Mouse (Mus musculus) megakaryocyte, embryonic 14.5 days (primary cell): ENCODE results near the gene Ttc3. TPM values are rescaled to one million over a fixed set of nuclear protein-coding genes. Genes with fewer than 3 reads are reported as not detected.
A peak's percentile ranks its signal among the peaks of the same experiment; 100 is the strongest.

Experiments
- H3K27me3 ChIP-seq: replicated peaks from 2 replicates; pipeline ENCODE3; 2012; ENCODE audit warnings: inconsistent platforms
- H3K36me3 ChIP-seq: replicated peaks from 2 replicates; pipeline ENCODE3; 2012; ENCODE audit warnings: low read length, inconsistent platforms, mixed read lengths
- H3K4me1 ChIP-seq: 2 replicates; pipeline ENCODE4 v1.6.1; 2012; ENCODE audit warnings: inconsistent platforms
- H3K4me3 ChIP-seq: replicated peaks from 2 replicates; pipeline ENCODE3; 2012; ENCODE audit warnings: moderate library complexity, mild to moderate bottlenecking, inconsistent platforms
- H3K9me3 ChIP-seq: 2 replicates; pipeline ENCODE4 v1.6.1; 2012; ENCODE audit warnings: inconsistent platforms
- FLI1 ChIP-seq: IDR thresholded peaks from 2 replicates; pipeline ENCODE4 v1.6.1; 2012; ENCODE audit warnings: low read length, inconsistent platforms, mixed read lengths
- GATA1 ChIP-seq: IDR thresholded peaks from 3 replicates; pipeline ENCODE4 v1.6.1; 2012; ENCODE audit warnings: mixed read lengths, low read length, inconsistent platforms, borderline replicate concordance
- polyA plus RNA-seq: library from polyadenylated mRNA; stranded (reverse); fragments of >175 nt; gene quantifications from 2 replicates; pipeline ENCODE4 v1.2.3, GENCODE M21; 2012; ENCODE audit warnings: low replicate concordance; ENCODE audit not compliant: insufficient read depth

Gene Ttc3
- 1.5 and 2.1 TPM in 2 replicates for polyA plus RNA-seq

GRCm38 (mm10) chr16:94370173-94370914, at the start of gene Ttc3:
Gene Ttc3, plus strand, starts transcription at chr16:94370618.
- peaks cover 66% of the 10 kb centered on the region for H3K4me1 ChIP-seq
- H3K9me3 ChIP-seq: no peaks in the 10 kb centered on the region
- TF ChIP-seq GATA1 (no peak), FLI1 (no peak)
- H3K27me3 ChIP-seq: no peaks in the 10 kb centered on the region
- peak within 1 kb of the TSS; percentile 99 for H3K4me3 ChIP-seq
- H3K36me3 ChIP-seq: peaks cover 13% of the 10 kb centered on the region

DNA sequence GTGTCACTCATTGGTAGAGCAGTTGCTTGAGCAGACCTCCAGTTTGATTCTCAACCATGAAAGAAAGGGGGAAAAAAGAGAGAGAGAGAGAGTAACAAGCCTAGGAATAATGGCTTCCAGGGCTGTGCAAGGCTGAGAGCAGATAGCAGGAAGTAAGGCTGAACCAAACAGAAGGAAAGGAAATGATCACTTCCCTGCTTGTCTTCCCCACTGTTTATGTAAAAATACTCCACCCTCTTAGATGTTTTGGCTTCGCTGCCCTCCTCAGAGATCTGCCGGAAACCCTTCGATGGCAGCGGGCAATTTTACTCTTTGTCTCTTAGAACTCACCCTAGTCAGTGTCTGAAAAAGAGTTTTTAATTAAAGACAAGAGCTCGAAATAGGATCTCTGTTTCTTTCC, 46.7 kb upstream of the Ttc3 start:
- TF ChIP-seq FLI1 (no peak), GATA1 (no peak)
- H3K4me3 ChIP-seq: no peak overlapping the region
- H3K27me3 ChIP-seq: peaks cover 23% of the 10 kb centered on the region
- peaks cover 27% of the 10 kb centered on the region for H3K4me1 ChIP-seq
- H3K36me3 ChIP-seq: no peaks in the 10 kb centered on the region
- H3K9me3 ChIP-seq: peaks cover 7% of the 10 kb centered on the region; the same call in 1 of the 2 replicates

- Histone ChIP-seq H3K4me3 (no peak overlapping the region), H3K27me3 (peaks cover 37% of the 10 kb centered on the region), H3K9me3 (peaks cover 3% of the 10 kb centered on the region; the same call in 1 of the 2 replicates), H3K4me1 (peaks cover 37% of the 10 kb centered on the region), H3K36me3 (no peaks in the 10 kb centered on the region)
- TF ChIP-seq GATA1: no peak
Observed at GRCm38 (mm10) chr16:94326008-94326407, 44.4 kb upstream of the Ttc3 start.

DNA sequence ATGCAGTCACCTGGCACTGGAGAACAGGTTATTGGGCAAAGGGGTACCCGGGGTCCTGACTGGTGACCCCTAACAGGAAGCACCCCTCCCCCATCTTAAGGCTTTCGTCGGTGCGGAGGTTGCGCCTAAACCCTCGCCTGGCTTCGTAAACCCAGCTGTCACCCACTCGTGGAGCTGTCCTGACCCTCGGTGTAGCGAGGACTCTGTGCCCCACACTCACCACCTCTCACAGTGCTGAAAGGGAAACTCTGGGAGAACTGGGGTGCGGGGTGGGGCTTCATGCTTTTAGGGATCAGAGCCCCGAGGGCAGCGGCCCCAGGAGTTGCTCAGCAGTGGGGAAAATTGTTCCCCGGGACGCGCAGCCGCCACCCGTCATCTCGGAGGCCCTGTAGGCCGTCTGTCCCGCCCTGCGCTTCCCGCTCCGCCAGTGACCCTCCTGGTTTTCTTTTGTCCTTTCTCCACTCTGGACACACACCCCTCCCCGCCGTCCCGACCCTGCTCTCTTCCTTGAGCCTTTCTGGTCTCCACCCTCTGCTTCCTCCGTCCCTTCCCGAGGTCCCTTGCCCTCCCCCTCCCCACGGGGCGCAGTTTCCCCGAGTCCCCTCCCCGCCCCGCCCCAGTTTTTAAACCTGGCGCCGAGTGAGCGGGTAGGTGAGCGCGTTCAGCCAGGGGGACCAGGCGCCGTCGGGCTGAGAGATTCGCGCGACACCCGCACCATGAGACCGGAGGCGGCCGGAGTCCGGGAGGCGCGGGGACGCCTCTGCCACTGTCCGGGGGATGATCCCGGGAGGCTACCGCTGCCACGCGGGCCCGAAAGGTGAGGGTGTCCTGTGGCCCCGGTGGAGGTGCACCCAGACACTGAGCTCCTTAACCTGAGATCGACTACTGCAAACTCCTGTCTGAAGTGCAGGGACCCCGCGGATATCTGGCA, 42.4 kb upstream of the Ttc3 start, which contains the start of gene Ripply3:
TSS of gene Ripply3 (plus strand) at position 640 of the 931 bp plus-strand sequence.
- H3K4me1 ChIP-seq: peaks cover 44% of the 10 kb centered on the region
- H3K9me3 ChIP-seq: peaks cover 3% of the 10 kb centered on the region; the same call in 1 of the 2 replicates
- H3K4me3 ChIP-seq: peak within 1 kb of the TSS; percentile 91
- TF ChIP-seq GATA1 (no peak), FLI1 (no peak)
- no peaks in the 10 kb centered on the region for H3K36me3 ChIP-seq
- H3K27me3 ChIP-seq: peaks cover 37% of the 10 kb centered on the region

DNA sequence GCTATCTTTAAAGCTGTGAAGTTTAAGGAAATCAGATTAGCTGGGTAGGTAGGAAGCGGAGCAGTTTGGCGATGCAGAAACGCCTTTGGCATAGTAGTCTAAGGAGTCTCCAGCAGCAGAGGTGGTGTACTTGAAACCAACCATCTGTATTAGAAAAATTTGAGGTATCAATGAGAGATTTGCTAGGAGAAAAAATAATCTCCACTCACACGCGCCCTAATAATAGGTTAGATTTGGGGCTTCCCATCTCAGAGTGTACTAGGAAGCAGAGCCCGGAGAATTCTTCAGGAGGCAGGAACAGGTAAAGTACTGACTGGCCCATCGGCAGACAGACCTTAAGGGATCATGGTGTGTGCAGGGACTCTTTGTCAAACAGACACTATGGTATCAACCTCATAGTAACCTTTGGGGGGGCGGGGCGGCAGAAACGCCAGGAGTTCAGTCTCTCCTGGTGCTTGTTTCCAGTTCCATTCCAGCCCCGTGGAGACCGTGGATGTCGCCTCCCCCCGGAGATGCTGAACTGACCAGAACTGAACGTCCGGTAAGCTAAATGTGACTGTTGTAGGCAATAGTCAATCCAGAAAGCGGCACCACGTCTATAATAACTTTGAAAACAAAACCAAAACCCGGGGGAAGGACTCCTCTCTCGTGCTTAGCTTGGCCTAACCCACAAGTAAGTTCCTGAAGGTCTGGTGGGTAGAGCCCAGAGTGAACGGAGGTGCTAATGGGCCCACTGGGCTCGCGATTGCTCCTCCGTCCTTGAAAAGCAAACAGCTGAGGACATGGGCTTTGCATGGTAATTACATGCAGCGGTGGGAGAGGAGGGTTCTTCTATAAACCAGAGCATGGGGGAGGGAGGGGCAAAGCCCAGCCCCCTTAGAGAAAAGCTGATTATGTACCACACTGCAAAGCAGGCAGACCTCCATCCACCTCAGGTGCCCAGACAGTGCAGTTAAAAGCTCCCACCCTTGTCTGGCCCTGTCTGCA, 41.2 kb upstream of the Ttc3 start:
- Histone ChIP-seq H3K4me3 (peak overlapping the region; percentile 91), H3K27me3 (peaks cover 38% of the 10 kb centered on the region), H3K9me3 (peaks cover 3% of the 10 kb centered on the region; the same call in 1 of the 2 replicates), H3K36me3 (no peaks in the 10 kb centered on the region), H3K4me1 (peaks cover 38% of the 10 kb centered on the region)
- TF ChIP-seq GATA1 (no peak), FLI1 (no peak)

DNA sequence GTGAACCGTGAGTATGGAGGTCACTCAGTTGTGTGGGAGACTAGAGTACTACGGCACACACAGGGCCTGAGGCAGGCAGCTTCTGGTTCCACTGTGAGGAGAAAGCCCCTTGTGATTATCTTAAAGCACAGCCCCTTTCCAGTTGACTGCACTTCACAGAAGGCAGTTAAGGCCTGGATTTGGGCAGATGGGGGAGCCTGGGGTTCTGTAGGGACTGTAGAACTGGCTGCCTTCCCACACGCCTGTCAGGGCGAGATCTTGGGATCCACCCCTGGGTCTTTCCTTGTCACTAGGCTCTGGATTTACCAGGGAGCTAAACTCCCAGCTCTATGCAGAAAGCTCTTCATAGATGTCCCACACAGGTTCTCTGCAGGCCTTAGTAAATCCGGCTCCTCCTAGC, 40.0 kb upstream of the Ttc3 start:
- Histone ChIP-seq H3K4me3 (no peak overlapping the region), H3K36me3 (no peaks in the 10 kb centered on the region), H3K9me3 (no peaks in the 10 kb centered on the region), H3K27me3 (peaks cover 36% of the 10 kb centered on the region), H3K4me1 (peaks cover 36% of the 10 kb centered on the region)
- TF ChIP-seq FLI1 (no peak), GATA1 (no peak)

DNA sequence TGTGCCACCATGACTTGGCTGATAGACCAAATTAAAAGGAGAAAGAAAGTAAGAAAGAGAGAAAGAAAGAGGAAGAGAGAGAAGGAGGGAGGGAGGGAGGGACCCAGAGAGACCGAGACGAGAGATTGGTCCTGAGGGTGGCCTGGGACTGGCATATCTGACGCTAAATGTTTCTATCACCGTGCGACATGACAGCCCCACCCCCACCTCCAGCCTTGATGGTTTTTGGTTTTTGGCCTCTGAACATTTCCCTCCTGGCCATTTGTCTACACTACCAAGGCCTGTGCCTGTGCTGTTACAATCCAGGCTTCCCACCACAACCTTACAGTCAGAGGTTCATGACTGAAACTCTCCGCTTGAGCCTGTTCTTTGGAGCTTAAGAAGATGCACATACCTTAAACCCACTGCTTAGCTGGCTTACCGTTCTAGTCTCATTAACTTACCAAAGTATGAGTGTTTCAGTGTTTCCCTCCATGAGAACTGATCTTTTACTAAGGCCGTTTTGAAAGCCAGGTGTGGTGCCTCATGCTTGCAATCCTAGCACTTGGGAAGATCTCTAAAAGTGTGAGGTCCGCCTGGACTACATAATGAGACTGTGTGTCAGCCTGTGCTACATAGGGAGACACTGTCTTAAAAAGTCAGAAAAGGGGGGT, 39.1 kb upstream of the Ttc3 start:
- H3K4me3 ChIP-seq: no peak overlapping the region
- no peaks in the 10 kb centered on the region for H3K36me3 ChIP-seq
- H3K27me3 ChIP-seq: peaks cover 37% of the 10 kb centered on the region
- TF ChIP-seq GATA1 (no peak), FLI1 (no peak)
- no peaks in the 10 kb centered on the region for H3K9me3 ChIP-seq
- peaks cover 37% of the 10 kb centered on the region for H3K4me1 ChIP-seq

DNA sequence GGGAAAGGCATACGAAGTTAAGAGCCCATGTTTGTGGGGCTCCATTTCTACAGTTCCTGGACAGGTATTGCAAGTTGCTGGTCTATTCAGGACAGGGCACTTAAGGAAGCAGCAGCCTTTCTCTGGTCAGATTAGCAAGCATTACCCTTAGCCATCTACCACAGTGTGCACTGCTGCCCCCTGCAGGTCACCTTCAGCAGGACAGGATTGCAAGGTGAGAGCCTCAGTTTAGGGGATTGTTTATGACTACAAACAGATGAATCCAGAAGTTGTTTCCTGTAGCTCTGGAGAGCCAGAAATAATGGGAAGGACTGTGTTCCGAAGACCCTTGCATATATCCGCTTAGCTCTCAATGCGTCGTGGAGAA, 38.5 kb upstream of the Ttc3 start:
- Histone ChIP-seq H3K36me3 (no peaks in the 10 kb centered on the region), H3K27me3 (peaks cover 34% of the 10 kb centered on the region), H3K4me1 (peaks cover 37% of the 10 kb centered on the region), H3K9me3 (no peaks in the 10 kb centered on the region), H3K4me3 (no peak overlapping the region)
- TF ChIP-seq FLI1: no peak
- TF ChIP-seq GATA1: no peak
